Mouse (Mus musculus) CD4-positive, CD25-positive, alpha-beta regulatory T cell, adult 9 weeks (primary cell): ENCODE measurements around the gene Sult2b1. TPM values are rescaled to one million over a fixed set of nuclear protein-coding genes. Genes with fewer than 3 reads are reported as not detected.

Experiments used
- polyA plus RNA-seq: library from polyadenylated mRNA; unstranded; fragments of 100-300 nt; shearing (Covaris generic); gene quantifications from one replicate; pipeline ENCODE4 v1.2.1, GENCODE M21; 2017

The Sult2b1 gene
- 3.8 TPM for polyA plus RNA-seq

GRCm38 (mm10) chr7:45784524-45785372, at the start of gene Sult2b1:
Sult2b1 (minus strand) TSS chr7:45784669.

GRCm38 (mm10) chr7:45830427-45831127, 46.1 kb upstream of the Sult2b1 start, which contains the start of gene Grwd1:
Grwd1 (minus strand) TSS chr7:45830944.

GRCm38 (mm10) chr7:45824598-45824997, 40.1 kb upstream of the Sult2b1 start, which contains the start of gene Kcnj14:
Kcnj14 (minus strand) TSS chr7:45824782.

GRCm38 (mm10) chr7:45813787-45814779, 29.6 kb upstream of the Sult2b1 start, which contains the start of gene Cyth2:
Cyth2 (minus strand) TSS chr7:45814581.

GRCm38 (mm10) chr7:45783511-45784091, 868 bp downstream of the Sult2b1 start, which contains the start of gene Lmtk3:
Lmtk3 (plus strand) TSS chr7:45783738.

GRCm38 (mm10) chr7:45725713-45726112, 58.8 kb downstream of the Sult2b1 start, which contains the start of gene Spaca4:
Spaca4 (minus strand) TSS chr7:45725813.

GRCm38 (mm10) chr7:45720413-45721233, 63.8 kb downstream of the Sult2b1 start, which contains the start of gene Fam83e:
Fam83e (plus strand) TSS chr7:45721212.

GRCm38 (mm10) chr7:45717918-45718297, 66.6 kb downstream of the Sult2b1 start, which contains the start of gene Sphk2:
Sphk2 (minus strand) TSS chr7:45718002.

GRCm38 (mm10) chr7:45715090-45715708, 69.3 kb downstream of the Sult2b1 start, which contains the start of gene Rpl18:
Rpl18 (plus strand) TSS chr7:45715457.

GRCm38 (mm10) chr7:45704730-45705442, 79.6 kb downstream of the Sult2b1 start, which contains the start of gene Dbp:
Dbp (plus strand) TSS chr7:45705088.

GRCm38 (mm10) chr7:45699523-45700141, 84.8 kb downstream of the Sult2b1 start, which contains the start of gene Car11:
Car11 (plus strand) TSS chr7:45699843.

GRCm38 (mm10) chr7:45693921-45694591, 90.4 kb downstream of the Sult2b1 start, which contains the start of gene Sec1:
Sec1 (minus strand) TSS chr7:45694402.

GRCm38 (mm10) chr7:45683396-45684050, 100.9 kb downstream of the Sult2b1 start, which contains the start of gene Ntn5:
Ntn5 (plus strand) TSS chr7:45684022.

